Mouse (Mus musculus) forebrain, embryonic 14.5 days (tissue): ENCODE measurements at regions not wholly inside any gene's neighbourhood (a gene's known extent, or its start where the extent isn't known, plus 50 kb on each side); places are given as distances from the start of the nearest gene placed in this dataset.

Experiments
- ATAC-seq: fragments of 200-750 bp; cut with Nextera tagmentation; 2 replicates; pipeline ENCODE4 v1.8.0; 2017; ENCODE audit warnings: mild to moderate bottlenecking, moderate library complexity
- DNase-seq: peaks from one replicate; pipeline ENCODE4 v3.0.0-alpha.2; 2015; ENCODE audit warnings: low spot score
- H3K27ac ChIP-seq: fragments of 300-500 bp; sonication (generic); 2 replicates; pipeline ENCODE4 v1.5.1; 2014; ENCODE audit warnings: low read depth, mild to moderate bottlenecking, control low read depth, low read length, moderate library complexity
- H3K27me3 ChIP-seq: fragments of 300-500 bp; sonication (generic); replicated peaks from 2 replicates; pipeline ENCODE4 v1.6.1; 2014; ENCODE audit warnings: low read length, control low read depth, mixed read lengths; ENCODE audit not compliant: control insufficient read depth, insufficient read depth
- H3K36me3 ChIP-seq: fragments of 300-500 bp; sonication (generic); 2 replicates; pipeline ENCODE4 v1.6.1; 2014; ENCODE audit warnings: low read length, control low read depth; ENCODE audit not compliant: control insufficient read depth, insufficient read depth
- H3K4me1 ChIP-seq: fragments of 300-500 bp; sonication (generic); 2 replicates; pipeline ENCODE4 v1.6.1; 2014; ENCODE audit warnings: antibody characterized with exemption, low read length, control low read depth; ENCODE audit not compliant: control insufficient read depth, insufficient read depth
- H3K4me2 ChIP-seq: fragments of 300-500 bp; sonication (generic); 2 replicates; pipeline ENCODE4 v1.6.1; 2014; ENCODE audit warnings: mild to moderate bottlenecking, control low read depth, low read length
- H3K4me3 ChIP-seq: fragments of 300-500 bp; sonication (generic); 2 replicates; pipeline ENCODE4 v1.5.1; 2014; ENCODE audit warnings: low read depth, low read length, control low read depth
- H3K9ac ChIP-seq: fragments of 300-500 bp; sonication (generic); 2 replicates; pipeline ENCODE4 v1.6.1; 2014; ENCODE audit warnings: mild to moderate bottlenecking, low read length, control low read depth, moderate library complexity
- H3K9me3 ChIP-seq: fragments of 300-500 bp; sonication (generic); replicated peaks from 2 replicates; pipeline ENCODE4 v1.6.1; 2016; ENCODE audit warnings: low read length, control low read depth, mixed read lengths; ENCODE audit not compliant: control insufficient read depth
- WGBS: fragments of 180-500 bp; shearing (Covaris S2); extraction: QIAGEN DNeasy Blood & Tissue Kit; methylation state at CpG from one replicate; pipeline ENCODE4 v1.1.7; 2014; 5-methylcytosine and 5-hydroxymethylcytosine counted together

DNA sequence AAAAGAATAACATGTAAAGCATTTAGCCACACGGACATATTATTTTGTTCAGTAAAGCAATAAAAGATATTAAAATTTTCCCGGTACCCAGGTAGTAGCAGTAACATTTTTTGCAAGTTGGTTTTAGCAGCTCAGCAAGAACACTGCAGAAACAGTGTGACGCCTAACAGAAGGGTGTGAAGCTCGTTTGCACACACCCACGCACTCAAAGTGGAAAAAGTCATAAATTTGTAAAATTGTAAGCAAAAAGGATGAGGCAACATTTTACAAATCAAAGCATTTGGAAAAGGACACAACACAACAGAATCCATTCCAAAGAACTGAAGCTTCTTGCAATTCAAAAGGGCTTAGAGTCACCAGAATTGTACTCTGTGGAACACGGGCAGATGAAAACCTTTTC, 1053.6 kb upstream of the Celf2 start:
- H3K27ac ChIP-seq, result no peak overlapping the region
- H3K4me3 ChIP-seq, result no peak overlapping the region
- H3K9me3 ChIP-seq, result no peaks in the 10 kb centered on the region
- no peak for ATAC-seq
- H3K9ac ChIP-seq, result no peak overlapping the region
- H3K36me3 ChIP-seq, result no peaks in the 10 kb centered on the region
- no peak overlapping the region for H3K4me2 ChIP-seq
- no peaks in the 10 kb centered on the region for H3K4me1 ChIP-seq
- H3K27me3 ChIP-seq, result no peaks in the 10 kb centered on the region
- no peak for DNase-seq
- 81% methylated on average over 6 of the region's 6 CpGs for WGBS

DNA sequence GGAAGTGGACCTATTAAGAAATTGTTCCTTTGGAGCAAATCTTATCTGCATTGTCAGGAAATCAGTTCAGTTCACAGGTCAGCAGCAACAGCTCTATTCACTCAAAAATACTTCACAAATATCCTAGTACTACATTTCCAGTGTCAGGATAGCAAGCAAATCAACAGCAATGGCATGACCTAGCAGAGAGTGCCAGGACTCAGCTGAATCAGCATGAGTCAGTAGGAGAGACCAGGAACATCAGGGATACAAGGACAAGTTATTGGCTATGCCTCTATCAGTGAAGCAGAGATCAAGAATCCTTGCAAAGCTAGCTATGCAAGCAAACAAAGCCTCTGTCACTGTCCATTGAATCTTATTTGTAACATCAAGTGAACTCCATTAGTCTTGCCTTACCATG, 1036.8 kb upstream of the Celf2 start:
- ATAC-seq (no peak), DNase-seq (no peak)
- Histone ChIP-seq H3K9ac (no peak overlapping the region), H3K9me3 (no peaks in the 10 kb centered on the region), H3K36me3 (no peaks in the 10 kb centered on the region), H3K4me3 (no peak overlapping the region), H3K4me1 (no peaks in the 10 kb centered on the region), H3K27ac (no peak overlapping the region), H3K27me3 (no peaks in the 10 kb centered on the region), H3K4me2 (no peak overlapping the region)

DNA sequence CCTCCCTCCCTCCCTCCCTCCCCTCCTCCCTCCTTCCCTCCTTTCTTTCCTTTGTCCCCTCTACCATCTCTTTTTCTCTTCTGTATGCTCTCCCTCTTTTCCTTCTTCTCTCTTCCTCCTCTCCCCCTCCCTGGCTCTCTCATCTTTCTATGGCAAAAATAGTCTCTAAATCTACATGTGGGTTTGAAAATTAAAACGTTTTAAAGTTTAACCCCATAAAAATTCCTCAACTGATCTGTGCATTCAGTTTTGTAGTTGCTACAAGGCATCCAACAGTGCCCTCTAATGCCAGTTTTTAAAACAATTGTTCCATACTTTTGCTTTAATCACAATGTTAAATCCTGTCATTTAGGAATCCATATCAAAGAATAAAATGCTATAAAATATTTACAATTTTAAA, 1027.5 kb upstream of the Celf2 start:
- peak; percentile 46; the same call in 1 of the 2 replicates for ATAC-seq
- no peaks in the 10 kb centered on the region for H3K36me3 ChIP-seq

DNA sequence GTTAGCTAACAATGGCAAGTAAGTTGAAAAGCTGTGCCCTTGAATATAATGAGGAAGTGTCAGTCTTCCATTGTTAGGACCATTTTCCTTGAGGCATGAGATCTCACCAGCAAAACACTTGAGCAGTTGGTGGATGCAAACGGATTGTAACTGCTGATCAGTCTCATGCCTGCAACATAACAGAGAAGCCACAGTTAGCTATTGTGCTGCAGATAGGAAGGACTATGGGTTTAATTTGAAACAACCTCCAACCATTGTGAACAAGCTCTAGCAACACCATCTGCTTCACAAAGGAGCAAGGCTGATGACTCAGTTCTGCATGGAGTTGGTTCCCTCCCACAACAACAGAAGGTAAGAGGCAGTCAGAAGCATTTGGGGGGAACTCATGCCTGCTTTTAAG, 989.1 kb upstream of the Celf2 start:
- peak; percentile 33 for DNase-seq
- WGBS, result 10% methylated on average over 1 of the region's 1 CpGs

More for the DNA sequence above, 1027.5 kb upstream of the Celf2 start:
- no peaks in the 10 kb centered on the region for H3K9me3 ChIP-seq
- H3K4me2 ChIP-seq, result no peak overlapping the region
- no peaks in the 10 kb centered on the region for H3K27me3 ChIP-seq
- DNase-seq, result peak; percentile 77
- H3K9ac ChIP-seq, result no peak overlapping the region
- H3K4me3 ChIP-seq, result no peak overlapping the region
- no peaks in the 10 kb centered on the region for H3K4me1 ChIP-seq
- WGBS, result 6% methylated on average over 1 of the region's 1 CpGs
- H3K27ac ChIP-seq, result no peak overlapping the region

DNA sequence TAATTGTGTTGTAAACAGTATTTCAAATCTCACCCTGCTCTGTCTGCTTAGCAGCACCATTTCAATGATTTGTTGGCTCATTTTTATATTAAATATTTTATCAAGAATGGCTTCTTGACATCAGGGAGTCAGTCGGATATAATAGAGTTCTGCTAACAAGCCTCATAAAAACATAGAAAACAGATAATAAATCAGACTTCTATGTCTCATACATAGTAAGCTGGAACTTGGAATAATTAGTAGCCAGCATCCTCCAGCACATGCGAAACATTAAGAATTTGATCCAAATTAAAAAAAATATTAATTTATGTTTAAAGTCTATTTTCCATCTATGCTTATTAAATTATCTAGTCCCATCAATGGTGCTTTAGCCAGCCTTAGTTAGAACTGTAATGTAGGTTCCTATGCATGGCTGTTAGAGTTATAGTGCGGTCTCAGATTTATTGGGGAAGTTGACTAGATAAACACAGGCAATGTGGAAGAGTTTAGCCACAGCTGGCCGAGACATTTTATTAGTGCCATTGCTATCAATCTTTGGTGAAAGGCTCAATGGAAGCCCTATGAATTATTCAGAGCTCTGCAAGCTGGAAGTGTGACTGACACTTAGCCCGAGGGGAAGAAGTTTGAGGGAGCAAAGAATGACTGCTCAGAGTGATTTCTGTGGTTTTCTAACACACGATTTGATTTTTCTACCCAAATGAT, 968.6 kb upstream of the Celf2 start:
- Histone ChIP-seq H3K27ac (no peak overlapping the region), H3K27me3 (no peaks in the 10 kb centered on the region), H3K4me2 (no peak overlapping the region), H3K36me3 (no peaks in the 10 kb centered on the region), H3K4me3 (no peak overlapping the region), H3K9me3 (no peaks in the 10 kb centered on the region), H3K4me1 (no peaks in the 10 kb centered on the region), H3K9ac (no peak overlapping the region)
- WGBS, result 62% methylated on average over 6 of the region's 6 CpGs
- peak; percentile 37 for DNase-seq
- peak; percentile 48 for ATAC-seq

More for the DNA sequence above, 989.1 kb upstream of the Celf2 start:
- Histone ChIP-seq H3K4me1 (no peaks in the 10 kb centered on the region), H3K9me3 (no peaks in the 10 kb centered on the region), H3K4me3 (no peak overlapping the region), H3K27me3 (no peaks in the 10 kb centered on the region), H3K9ac (no peak overlapping the region), H3K4me2 (no peak overlapping the region), H3K27ac (peak overlapping the region; percentile 22; the same call in 1 of the 2 replicates), H3K36me3 (no peaks in the 10 kb centered on the region)
- ATAC-seq, result no peak

DNA sequence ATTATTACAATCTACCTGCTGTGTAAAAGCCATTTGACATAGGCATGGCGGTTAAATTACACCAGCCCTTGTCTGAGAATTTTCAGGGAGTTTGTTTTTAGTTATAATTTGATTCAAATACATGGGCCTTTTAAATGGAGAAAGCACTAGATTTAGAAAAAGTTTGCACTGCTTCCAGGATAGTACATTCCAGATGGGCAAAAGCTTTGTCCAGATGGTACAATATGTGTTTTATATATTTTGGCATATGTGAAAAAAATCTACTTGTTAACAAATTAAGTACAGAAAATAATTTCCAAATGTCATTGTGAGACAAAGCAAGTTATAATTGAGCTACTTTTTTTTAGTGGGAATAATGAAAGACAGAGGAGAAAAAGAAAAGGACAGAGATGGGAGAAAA, 961.2 kb upstream of the Celf2 start:
- no peak overlapping the region; the same call in 1 of the 2 replicates for H3K27ac ChIP-seq
- no peak overlapping the region for H3K4me3 ChIP-seq
- H3K4me2 ChIP-seq, result no peak overlapping the region
- peaks cover 6% of the 10 kb centered on the region; the same call in 1 of the 2 replicates for H3K4me1 ChIP-seq
- ATAC-seq (no peak), DNase-seq (peak; percentile 68)
- H3K9ac ChIP-seq, result no peak overlapping the region
- 25% methylated on average over 1 of the region's 1 CpGs for WGBS
- H3K27me3 ChIP-seq, result no peaks in the 10 kb centered on the region
- no peaks in the 10 kb centered on the region for H3K9me3 ChIP-seq
- no peaks in the 10 kb centered on the region for H3K36me3 ChIP-seq

DNA sequence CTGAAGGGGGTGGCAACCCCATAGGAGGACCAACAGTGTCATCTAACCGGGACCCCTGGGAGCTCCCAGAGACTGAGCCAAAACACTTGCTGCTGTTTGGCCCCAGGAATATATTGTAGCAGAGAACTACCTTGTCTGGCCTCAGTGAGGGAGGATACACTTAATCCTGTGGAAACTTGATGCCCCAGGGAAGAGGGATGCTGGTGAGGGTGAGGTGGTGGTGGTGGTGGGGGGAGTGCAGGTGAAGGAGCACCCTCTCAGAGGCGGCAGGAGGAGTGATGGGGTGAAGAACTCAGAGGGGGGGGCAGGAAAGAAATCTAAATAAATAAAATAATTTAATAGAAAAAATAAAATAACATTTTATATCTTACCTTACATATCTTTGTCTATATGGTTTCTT, 959.6 kb upstream of the Celf2 start:
- 44% methylated on average over 2 of the region's 2 CpGs for WGBS
- Histone ChIP-seq H3K27ac (0 out of 2 replicates have a peak overlapping the region, but pooled peaks have one; percentile 68), H3K4me3 (no peak overlapping the region), H3K4me1 (peaks cover 6% of the 10 kb centered on the region; the same call in 1 of the 2 replicates), H3K27me3 (no peaks in the 10 kb centered on the region), H3K9ac (no peak overlapping the region), H3K4me2 (no peak overlapping the region), H3K36me3 (no peaks in the 10 kb centered on the region), H3K9me3 (no peaks in the 10 kb centered on the region)
- ATAC-seq (no peak), DNase-seq (no peak)

DNA sequence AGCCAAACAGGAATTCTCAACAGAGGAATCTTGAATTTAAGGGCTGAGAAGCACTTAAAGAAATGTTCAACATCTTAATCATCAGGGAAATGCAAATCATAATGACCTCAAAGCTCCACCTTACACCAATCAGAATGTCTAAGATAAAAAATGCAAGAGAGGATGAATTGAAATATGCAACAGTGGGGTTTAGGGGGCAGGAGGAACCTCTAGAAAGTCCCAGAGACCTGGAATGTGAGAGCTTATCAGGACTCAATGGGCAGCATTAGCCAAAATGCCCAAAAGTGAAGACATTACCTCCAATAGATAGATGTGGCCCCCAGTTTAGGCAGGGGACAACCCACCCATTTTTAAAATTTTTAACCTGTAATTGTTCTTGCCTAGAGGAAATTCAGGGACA, 959.0 kb upstream of the Celf2 start:
- Histone ChIP-seq H3K27me3 (no peaks in the 10 kb centered on the region), H3K27ac (peak overlapping the region; percentile 68; the same call in 1 of the 2 replicates), H3K4me1 (peaks cover 6% of the 10 kb centered on the region; the same call in 1 of the 2 replicates), H3K4me2 (no peak overlapping the region), H3K36me3 (no peaks in the 10 kb centered on the region), H3K9ac (no peak overlapping the region), H3K4me3 (no peak overlapping the region), H3K9me3 (no peaks in the 10 kb centered on the region)
- DNase-seq (no peak), ATAC-seq (peak; percentile 36; the same call in 1 of the 2 replicates)

DNA sequence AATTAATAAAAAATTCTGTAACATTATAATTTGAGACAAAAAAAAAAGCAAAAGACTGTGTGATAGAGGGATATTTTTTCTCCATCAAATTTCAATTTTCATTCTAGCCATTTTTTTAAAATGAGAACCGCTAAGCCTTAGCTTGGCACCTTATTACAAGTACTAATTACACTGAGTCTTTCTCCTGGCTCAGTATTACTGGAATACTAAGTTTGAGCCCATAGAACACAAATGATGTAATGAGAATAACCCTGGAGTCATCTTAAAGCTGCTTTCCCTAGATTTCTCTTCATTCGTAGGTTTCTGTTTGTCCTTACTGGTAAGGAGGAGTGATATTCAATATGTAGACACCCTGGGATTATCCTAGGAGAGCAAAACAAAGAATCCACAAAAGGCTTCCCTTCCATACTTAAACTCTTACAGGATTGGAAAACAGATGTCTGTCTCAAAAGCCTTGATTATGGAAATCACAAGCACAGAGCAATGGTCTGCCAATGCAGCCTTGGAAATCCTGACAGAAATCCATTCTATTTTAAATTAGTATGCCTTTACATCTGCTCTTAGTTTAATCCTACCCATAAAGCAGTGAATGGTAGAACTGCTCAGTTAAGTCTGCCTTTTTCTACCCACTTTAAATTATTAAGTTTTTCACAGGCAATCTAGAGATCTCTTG, 958.3 kb upstream of the Celf2 start:
- Histone ChIP-seq H3K4me3 (no peak overlapping the region), H3K27me3 (no peaks in the 10 kb centered on the region), H3K36me3 (no peaks in the 10 kb centered on the region), H3K4me1 (peaks cover 6% of the 10 kb centered on the region; the same call in 1 of the 2 replicates), H3K9ac (no peak overlapping the region), H3K9me3 (no peaks in the 10 kb centered on the region), H3K4me2 (no peak overlapping the region), H3K27ac (peak overlapping the region; percentile 61)
- ATAC-seq (peak; percentile 92), DNase-seq (peak; percentile 89)
- 9% methylated on average over 2 of the region's 2 CpGs for WGBS
